Mouse (Mus musculus) mesoderm, embryonic 11.5 days (tissue): Measurements from ENCODE around the gene Smc5.

Experiments used
- DNase-seq: peaks from one replicate; pipeline ENCODE4 v3.0.0-alpha.2; 2012; ENCODE audit warnings: low read depth, low spot score

The Smc5 gene

DNA sequence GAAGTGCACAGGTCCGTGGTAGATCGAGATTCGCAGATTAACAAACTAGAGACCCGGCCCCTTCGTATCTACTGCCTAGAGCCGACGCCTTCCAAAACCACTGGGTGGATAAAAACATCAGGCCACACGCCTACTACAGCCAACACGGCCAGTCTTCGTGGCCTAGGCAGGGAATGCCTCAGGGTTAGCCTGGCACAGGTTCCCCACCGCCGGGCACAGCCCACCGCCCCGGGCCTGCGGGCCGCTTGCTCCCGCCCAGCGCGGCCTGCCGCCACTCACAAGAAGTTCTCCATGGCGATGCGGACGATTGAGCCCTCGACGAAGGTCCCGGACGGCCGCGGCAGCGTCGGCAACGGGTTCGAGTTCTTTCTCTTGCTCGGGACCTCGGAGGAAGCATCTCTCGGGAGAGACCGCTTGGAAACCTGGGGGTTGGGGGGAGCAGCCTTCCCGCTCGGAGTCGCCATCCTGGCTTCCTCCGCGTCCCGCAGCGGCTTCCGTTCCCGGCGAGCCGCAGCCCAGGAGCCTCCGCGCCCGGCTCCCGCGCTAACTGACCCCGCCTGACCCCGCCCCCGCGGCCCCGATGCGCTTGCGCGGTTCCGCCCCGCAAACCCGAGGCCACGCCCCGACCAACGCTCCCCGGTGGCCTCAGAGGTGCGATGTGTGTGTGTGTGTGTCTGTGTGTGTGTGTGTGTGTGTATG lies at the start of gene Smc5:
Gene Smc5 (minus strand): TSS at position 543 of the 699 bp plus-strand sequence.
- peak; percentile 87 for DNase-seq

DNA sequence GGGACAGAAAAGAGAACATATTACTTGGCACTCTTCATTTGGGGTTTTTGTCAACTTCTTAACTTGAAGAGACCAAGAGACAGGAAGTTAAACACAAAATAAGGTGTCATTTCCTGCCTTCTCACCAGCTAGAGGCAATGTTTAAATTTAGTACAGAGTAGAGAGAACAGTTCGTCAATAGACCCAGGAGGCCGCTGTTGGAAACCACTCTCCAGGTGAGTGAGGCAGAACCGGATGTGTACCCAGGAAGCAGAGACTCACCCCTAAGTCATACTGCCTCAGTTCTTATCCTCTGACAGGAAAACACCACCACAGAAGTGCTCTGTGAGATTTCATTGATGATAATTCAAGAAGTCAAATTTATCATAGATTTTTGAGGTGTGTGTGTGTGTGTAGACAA lies 49.4 kb upstream of the Smc5 start:
- DNase-seq: no peak

DNA sequence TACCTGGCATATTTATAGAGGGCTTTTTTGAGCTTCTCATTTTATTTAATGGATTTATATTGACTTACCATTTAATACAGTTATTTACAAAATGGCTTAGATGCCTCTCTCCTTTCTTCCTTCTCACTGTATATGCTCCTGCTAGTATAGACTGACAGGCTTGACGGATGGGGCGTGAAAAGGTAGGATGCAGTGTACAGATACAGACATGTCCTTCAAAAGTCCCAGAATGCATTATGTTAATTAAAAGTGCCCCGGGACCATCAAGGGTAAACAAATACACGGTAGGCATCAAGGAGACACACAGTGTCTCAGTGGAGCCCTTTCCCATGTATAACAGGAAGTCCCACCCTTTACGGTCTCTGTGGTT lies 44.3 kb upstream of the Smc5 start:
- no peak for DNase-seq

DNA sequence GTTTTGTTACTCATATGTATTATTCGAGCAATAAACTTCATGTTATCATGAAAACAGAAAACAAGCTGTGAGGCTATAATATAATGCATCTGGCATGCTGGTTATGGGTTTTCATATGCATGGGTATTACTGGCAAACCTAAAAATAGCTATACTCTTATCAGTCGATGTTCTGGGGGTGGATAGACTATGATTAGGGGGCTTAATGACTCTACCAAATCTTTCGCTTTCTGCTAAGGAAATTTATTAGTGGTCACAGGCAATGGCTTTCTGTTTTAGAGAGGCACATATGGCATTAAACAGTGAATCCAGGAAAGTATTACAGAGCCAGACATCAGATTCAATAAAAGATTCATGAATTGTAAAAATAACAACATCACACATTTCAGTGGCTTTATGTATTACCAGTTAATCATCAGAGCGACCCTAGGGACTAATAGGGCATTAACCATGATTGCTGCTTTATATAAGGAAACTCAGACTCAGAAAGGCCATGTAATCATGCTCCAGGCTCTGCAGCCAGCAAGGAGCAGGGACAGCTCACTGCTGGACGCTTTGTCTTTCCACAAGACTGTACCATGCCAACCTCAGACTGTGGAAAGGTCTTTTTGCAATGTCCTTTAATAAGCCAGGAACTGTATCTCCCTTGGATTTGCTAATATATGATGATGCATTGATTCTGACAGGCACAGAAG lies 43.7 kb upstream of the Smc5 start:
- DNase-seq: no peak

DNA sequence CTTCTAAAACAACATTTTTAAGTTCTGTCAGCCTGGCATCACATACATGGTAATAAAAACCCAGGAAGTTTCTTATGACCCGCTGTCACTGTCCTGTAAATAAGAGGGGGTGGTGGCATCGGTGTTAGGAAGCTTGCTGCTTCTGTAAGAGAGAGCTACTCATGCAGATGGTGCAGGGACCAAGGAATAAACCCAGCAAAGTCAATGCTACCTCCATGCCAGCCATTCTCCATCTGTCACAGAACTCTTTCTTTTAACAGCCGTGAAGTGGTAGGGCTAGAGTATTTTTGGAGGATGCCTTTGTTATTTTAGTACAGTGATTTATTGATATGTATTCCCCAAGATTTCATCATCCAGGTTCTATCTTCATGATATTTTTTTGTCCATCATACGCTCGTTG lies 43.2 kb upstream of the Smc5 start:
- DNase-seq: no peak

DNA sequence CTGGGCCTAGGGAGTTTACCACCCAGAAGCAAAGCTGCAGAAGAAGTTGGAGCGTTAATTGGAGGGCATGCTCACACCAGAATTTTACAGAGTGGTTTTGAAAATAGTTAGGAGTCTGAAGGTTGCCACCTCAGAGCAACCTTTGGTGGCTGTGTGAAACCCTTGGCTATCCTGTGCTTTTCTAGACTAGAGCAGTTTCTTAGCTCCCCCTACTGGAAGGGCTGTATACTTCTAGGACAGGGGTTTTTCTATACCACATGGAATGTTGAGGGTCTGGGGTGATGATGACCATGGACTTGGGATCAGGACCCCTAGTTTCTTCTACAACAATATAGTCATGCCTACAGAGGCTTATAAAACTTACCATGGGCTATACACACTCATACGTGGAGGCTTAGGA lies 36.3 kb upstream of the Smc5 start:
- DNase-seq: no peak

DNA sequence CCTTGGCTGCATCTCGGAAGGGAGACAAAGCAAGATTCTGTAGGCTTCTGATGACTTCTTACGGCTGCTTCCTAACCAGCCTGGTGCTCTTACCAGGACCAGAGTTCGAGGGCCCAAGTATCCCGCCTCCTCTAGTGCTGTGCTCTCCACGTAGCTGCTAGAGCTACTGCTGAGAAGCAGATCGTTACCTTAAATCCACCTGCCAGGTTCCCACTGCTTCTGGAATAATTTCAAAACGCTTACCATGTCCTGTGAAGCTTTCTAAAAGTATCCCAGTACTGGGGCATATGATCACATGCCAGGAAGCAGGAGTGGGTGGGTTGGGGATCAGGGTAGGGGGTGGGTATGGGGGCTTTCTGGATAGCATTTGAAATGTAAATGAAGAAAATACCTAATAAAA lies 33.0 kb upstream of the Smc5 start:
- DNase-seq: no peak

DNA sequence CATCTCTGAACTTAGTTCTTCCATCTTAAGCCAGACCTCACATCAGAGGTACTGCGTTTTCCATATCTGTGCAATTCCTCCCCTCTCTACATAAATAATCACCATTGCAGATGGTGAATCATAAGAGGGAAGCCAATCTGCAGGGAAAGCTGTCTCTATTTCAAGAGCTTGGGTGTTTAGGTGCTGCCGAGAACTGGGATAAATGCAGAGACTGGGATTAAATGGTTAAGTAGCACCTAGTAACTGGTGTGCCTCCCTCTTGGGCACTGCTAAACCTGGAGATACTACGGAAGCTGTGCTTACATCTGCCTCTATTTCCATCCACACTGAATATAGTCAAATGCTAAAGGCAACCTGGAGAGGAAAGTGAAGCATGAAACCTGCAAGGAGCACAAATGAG lies 26.3 kb upstream of the Smc5 start:
- no peak for DNase-seq

DNA sequence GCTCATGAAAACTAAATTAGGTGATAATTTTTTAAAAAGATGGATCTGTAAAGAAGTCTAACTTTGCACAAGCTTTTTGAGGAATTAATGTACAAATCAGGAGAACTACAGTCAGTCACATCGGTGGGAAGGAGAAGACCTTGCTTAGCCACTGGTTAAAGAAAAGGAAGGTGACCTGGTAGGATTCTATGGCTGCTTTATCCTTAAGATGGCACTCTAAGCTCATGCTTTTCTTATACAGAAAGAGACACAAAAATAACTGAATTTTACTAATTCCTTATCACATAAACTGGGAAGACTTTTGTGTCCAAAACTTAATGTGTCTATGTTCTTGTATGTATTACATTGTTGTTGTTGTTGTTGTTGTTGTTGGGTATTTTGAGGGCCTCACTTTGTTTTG lies 25.2 kb upstream of the Smc5 start:
- DNase-seq: no peak

DNA sequence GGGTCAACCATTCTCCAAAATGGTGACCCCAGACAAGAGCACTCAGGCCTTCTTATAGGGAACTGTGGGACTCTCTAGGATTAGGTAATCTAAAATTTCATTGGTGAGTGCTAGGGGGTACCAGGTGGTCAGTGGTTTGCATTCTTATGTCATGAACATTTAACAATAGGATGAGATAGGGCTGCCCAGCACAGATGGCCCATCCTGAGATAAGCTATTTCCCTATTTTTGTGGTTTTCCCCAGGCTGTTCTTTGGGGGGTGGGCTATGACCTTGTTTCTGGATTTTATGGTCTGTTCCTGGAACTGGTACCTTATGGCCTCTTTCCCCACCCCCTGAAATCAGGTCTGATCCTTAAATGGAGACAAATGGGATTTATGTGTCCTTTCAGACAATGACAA lies 23.5 kb upstream of the Smc5 start:
- DNase-seq: no peak

DNA sequence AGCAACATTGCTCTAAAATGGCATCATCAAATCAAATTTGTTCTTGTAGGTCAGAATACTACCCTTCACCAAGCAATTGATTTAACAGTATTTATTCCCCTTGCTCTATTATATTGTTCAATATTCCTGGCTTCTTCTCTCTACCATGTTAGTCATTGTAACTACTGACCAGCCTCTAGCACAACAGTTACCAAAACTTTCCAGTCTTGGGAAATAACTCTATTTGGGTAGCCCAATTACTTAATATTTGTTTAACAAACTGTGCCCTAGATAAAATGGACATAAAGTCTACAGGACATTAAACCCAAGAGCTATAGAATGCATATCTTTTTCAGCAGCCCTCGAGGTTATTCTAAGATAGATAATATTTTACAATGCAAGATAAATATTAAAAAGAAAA lies 15.6 kb upstream of the Smc5 start:
- DNase-seq: no peak

DNA sequence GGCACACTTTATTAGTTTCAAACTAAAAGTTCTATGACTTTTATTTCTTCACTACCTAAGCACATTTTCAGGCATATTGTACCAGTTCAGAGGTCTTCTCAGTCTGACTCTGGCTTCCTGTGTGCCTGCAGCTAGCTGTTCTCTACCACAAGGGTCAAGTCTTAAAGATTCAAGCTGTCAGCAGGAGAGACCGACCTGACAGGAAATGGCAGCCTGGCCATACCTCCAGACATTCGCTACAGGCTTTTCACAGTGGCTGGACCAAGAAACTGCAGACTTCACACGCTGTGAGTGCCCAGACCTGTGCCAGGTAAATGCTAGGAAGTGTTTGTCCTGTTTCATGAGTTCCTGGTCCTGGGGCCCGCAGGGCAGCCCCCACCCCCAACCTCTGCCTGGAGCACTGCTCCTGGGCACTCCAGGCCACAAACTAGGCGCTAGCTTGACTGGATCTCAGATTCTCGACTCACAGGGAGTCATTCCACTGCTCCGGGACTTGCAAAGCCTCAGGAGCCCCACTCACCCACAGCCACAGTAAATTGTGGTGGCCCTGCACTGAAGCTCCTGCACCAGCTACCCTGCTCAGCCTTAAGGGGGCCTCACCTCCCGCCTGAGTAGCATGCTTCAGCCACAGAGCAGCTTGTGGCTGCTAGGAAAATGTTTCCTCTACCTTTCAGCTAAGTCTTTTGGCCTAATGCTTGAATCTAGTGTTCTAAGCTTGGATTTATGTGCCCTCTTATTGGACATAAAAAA lies 8.4 kb upstream of the Smc5 start:
- no peak for DNase-seq

DNA sequence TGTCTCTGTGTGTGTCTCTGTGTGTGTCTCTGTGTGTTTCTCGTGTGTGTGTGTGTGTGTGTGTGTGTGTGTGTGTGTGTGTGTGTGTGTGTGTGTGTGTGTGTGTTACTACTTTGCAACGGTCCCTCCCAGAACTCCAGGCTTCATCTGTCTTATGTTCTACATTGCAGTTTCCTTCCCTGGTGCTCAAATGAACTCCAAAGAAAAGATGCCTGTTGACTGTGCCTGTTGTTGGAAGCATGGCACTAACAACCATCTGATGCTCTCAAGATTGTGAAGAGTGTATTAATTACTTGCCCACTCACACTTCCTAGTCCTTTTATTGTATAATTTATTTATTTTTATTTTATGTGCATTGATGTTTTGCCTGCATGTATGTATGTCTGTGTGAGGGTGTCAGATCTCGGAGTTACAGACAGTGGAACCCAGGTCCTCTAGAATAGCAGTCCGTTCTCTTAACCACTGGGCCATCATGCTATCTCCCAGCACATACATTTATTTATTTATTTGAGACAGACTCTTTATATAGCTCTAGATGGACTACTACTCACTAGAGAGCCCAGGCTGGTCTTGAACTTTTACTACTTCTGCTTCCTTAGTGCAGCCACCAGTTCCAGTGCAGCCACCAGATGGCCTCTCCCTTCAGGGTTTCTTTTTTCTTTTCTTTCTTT lies 492 bp upstream of the Smc5 start:
- DNase-seq: no peak

DNA sequence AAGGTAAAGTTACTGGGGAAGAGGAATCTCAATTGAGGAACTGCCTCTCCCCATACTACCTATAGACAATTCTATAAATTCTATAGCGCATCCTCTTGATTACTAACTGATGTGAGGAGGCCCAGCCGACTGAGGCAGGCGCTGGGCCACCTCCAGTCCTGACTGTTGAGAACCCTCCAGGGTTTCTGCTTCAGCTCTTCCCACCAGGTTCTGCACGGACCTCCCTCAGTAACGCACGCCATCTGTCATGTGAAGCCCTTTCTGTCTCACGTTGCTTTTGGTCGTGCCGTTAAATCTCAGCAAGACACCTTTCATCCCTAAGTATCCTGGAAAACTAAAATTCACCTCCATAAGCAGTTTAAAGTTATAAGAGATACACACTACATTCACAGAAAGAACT lies 16.9 kb downstream of the Smc5 start:
- DNase-seq: no peak

DNA sequence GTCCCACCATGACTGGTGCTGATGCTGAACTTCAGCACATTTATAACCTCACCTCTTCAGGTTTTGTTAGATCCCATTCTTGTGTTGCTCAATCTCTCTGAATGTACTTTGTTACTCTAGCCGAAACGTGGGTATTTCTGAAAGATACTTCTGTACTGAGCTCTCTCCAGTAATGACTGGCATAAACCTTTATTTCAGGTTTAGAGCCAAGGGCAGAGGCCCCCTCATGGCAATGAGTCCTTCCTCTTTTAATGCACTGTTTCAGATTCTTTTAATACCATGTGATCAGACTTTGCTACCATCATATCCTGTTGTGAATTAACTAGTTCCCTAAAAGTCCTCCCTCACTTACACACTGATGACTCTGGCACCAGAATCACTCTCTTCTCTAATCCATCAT lies 27.2 kb downstream of the Smc5 start:
- DNase-seq: no peak

DNA sequence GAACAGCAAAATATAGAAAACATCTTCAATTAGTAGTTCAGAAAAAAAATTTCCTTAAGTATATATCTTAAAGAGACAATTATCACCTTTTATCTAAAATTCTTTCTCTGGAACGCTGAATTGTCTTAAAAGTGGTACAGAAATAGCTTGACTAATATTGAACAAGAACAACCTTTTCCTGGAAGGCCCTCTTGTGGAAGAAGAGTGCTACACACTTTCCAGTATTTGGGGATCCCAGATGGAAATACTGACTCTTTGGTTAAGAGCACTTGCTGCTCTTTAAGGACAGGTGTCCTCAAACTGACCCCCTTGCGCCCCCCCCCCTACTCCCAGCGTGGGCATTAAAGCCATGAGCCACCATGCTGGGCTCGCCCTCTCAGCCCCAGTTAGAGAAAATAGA lies 48.6 kb downstream of the Smc5 start:
- DNase-seq: peak; percentile 25

DNA sequence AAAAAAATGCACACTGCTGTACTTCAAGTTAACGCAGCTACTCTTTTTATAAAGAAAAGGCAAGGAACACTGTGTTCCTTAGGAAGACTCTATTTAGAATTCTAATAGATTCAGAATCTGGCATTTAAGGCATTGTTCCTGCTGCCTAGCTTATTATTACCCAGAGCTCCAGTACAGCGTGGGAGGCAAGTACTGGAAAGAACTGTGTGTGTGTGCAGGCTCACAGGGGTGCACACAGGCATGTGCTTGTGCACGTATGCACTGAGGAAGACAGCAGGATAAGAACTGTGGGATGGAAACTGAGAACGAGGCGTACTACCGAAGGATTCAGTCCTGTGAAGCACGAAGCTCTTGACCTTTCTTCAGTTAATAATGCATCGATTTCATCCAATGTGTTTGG lies 59.4 kb downstream of the Smc5 start:
- DNase-seq: no peak

DNA sequence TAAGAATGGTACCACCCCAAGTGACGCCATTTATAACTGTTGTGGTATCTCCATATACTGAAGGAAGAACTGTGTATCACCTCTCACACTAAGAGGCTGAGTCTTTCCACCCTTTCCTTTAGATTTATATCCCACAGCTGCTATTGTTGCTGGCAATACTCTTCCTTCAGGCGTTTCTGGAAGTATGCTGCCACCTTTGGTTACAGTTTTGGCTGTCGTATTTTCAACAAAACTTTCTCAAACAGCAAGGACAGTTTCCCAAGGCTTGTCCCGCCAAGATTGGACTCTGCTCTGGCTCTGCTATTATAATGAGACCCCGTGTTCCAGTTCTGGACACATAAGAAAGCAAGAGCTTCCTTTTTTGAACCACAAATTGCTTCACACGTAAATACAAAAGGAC lies 62.4 kb downstream of the Smc5 start:
- no peak for DNase-seq

DNA sequence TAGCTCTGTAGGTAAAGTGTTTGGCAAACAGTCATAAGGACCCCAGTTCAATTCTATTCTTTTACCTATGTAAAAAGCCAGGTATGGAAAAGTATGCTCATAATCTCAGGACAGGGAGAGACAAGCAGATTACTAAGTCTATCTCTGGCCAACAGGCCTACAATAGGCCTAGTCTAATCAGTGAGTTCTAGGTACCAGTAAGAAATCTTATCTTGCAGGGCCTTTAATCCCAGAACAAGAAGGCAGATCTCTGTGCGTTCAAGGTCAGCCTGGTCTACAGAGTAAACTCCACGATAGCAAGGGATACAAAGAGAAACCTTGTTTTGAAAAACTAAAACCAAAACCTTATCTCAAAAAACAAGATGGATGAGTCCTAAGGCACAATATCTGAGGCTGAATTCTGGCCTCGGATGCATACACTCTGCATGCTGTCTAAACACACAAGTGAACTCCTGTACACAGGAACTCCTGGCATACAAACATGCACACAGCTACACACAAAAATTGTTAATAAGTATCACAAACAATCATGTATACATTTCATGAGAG lies 70.1 kb downstream of the Smc5 start:
- no peak for DNase-seq

DNA sequence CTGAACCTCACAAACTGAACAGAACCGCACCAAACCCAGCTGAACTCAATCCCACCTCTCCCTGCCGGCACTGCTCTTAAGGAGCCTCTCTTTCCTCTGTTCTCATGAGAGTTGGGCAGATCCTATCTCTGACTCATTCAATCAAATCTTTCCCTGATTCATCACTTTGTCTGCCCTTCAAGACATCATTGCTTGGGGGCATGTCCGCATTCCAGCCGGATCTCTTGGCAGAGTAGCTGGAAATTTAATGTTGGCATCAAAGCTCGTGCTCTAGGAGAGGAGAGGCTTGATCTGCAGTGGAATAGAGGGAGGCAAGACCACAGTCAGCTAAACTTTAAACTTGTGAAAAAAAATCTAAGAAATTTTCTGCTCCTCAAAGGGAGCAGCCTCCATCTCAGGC lies 71.6 kb downstream of the Smc5 start:
- DNase-seq: no peak

DNA sequence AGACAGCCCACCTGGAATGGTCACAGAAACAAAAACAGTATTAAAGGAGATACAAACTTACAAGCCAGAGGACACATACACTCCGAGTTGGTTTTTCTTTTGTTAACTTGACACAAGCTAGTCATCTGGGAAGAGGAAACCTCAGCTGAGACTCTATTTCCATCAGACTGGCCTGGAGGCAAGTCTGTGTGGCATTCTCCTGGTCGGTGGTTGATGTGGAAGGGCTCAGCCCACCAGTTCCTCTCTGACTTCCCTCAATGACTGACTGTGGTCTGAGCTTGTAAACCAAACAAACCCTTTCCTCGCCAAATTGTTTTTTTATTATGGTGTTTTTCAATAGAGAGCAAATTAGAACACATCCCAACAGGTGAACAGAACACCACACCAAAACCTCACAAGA lies 80.6 kb downstream of the Smc5 start:
- DNase-seq: no peak

DNA sequence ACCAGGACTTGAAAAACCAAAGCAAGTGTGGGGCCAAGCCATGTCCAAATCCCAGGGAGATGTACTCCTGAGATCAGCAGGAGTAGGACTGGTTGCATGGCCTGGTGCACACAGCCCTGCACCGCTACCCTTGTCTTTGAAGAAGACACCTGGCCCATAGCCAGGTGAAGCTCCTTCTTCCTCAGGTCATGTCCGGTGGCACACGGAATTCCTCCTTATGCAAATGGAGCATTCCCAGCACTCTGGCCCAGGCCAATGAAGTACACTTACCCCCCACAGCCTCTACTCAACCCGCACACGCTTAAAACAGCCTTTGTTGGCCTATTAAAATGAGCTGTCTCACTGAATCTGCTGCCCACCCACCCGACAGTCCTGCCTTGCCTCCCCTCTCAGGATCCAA lies 82.2 kb downstream of the Smc5 start:
- no peak for DNase-seq
